Mouse (Mus musculus): ENCODE results near the gene Vamp8. TPM values are rescaled to one million over a fixed set of nuclear protein-coding genes. Genes with fewer than 3 reads are reported as not detected.

The Vamp8 gene
- polyA plus RNA-seq, 1 experiment, result 25.6 TPM

DNA sequence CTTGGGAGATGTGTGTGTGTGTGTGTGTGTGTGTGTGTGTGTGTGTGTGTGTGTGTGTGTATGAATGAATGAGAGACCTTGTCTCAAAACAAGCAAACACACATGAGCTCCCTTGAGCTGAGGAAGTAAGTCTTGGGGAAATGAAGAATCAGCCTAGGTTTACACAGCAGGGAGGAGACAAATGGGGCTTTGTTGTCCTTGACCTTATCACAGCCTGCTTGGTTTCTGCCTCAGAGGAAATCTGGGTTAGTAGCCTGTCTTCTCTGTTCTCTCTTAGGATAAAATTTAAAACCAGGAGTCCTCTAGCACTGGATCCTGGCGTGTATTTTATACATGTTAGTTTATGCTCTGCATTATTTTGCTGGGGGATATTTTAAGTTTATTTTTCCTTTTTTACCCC, 29.3 kb upstream of the Vamp8 start:
- Histone ChIP-seq H3K9me3 (replicated peaks; ENCODE audit: control insufficient read depth, insufficient read depth, low read length, poor library complexity, severe bottlenecking) (no peaks in the 10 kb centered on the region; the same call in 1 of the 2 replicates), H3K4me1 (ENCODE audit: control insufficient read depth, insufficient read depth, low read length) (no peaks in the 10 kb centered on the region), H3K36me3 (ENCODE audit: control insufficient read depth, insufficient read depth, low read length, poor library complexity, severe bottlenecking) (peaks cover 11% of the 10 kb centered on the region), H3K27ac (ENCODE audit: insufficient read depth, low read length) (no peak overlapping the region), H3K4me3 (ENCODE audit: low read depth, low read length) (no peak overlapping the region), H3K9ac (ENCODE audit: low read depth, poor library complexity, severe bottlenecking) (no peak overlapping the region), H3K27me3 (ENCODE audit: control insufficient read depth, insufficient read depth, low read length, poor library complexity, severe bottlenecking) (no peaks in the 10 kb centered on the region)
- TF ChIP-seq POLR2A (IDR thresholded peaks at IDR 0.05; ENCODE audit: insufficient read depth, low read length), result no peak

DNA sequence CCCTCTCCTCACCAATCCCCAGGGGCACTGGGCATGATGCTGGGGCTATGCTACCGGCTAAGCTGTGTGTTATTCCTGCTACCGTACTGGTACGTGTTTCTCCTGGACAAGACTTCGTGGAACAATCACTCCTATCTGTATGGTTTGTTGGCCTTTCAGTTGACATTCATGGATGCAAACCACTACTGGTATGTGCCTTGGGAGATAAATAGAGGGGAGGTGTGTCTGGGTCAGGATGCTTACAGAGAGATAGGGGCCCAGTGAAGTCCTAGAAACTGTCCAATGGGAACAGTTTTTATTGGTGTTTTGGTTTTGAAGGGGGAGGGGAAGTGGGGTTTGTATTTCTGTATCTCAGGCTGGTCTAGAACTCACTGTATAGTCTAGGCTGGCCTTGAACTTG, 27.8 kb upstream of the Vamp8 start:
- Histone ChIP-seq H3K9me3 (replicated peaks; ENCODE audit: control insufficient read depth, insufficient read depth, low read length, poor library complexity, severe bottlenecking) (no peaks in the 10 kb centered on the region), H3K4me3 (ENCODE audit: low read depth, low read length) (no peak overlapping the region), H3K9ac (ENCODE audit: low read depth, poor library complexity, severe bottlenecking) (no peak overlapping the region), H3K4me1 (ENCODE audit: control insufficient read depth, insufficient read depth, low read length) (no peaks in the 10 kb centered on the region), H3K36me3 (ENCODE audit: control insufficient read depth, insufficient read depth, low read length, poor library complexity, severe bottlenecking) (peaks cover 2% of the 10 kb centered on the region; the same call in 1 of the 2 replicates), H3K27ac (ENCODE audit: insufficient read depth, low read length) (no peak overlapping the region), H3K27me3 (ENCODE audit: control insufficient read depth, insufficient read depth, low read length, poor library complexity, severe bottlenecking) (no peaks in the 10 kb centered on the region)
- TF ChIP-seq POLR2A (IDR thresholded peaks at IDR 0.05; ENCODE audit: insufficient read depth, low read length), result no peak
- no peak for TF ChIP-seq EP300 (IDR thresholded peaks at IDR 0.05; ENCODE audit: insufficient read depth, low read depth, low read length)
- TF ChIP-seq CTCF (IDR thresholded peaks at IDR 0.05; ENCODE audit: low read depth, low read length), result no peak

DNA sequence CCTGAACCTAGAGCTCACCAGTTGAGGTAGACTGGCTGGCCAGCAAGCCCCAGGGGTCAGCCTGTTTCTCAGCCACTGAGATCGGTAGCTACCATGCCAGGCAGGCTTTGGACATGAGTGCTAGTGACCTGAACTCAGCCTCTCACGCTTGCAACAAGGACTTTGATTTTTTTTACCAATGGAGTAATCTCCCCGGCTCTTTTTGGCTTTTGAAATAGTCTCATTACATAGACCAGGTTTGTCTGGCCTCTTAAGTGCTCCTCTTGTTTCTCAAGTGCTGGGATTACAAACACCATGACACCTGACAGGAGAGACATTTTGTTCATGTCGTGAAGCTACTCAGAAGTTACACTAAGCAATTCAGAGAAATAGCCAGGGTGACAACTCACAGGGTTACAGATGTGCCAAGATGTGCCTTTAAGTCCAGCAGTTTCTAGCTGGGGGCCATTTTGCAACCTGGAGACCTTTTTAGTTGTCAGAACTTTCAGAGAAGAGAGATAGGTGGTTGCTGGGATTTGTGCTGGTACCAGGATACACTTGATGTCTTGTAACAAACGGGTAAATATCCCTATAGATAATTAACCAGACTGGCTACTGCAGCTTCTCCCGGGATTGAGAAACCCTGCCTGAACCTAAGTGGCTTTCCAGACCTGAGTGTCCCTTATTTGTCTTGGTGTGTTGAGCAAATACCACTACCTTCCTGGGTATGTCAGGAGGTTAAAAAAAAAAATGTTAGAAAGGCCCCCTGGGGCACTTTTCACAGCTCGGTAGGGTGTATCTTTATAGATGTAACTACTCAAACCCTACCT, 25.7 kb upstream of the Vamp8 start:
- TF ChIP-seq POLR2A (IDR thresholded peaks at IDR 0.05; ENCODE audit: insufficient read depth, low read length) (no peak), CTCF (IDR thresholded peaks at IDR 0.05; ENCODE audit: low read depth, low read length) (no peak), EP300 (IDR thresholded peaks at IDR 0.05; ENCODE audit: insufficient read depth, low read depth, low read length) (no peak)
- H3K27me3 ChIP-seq (ENCODE audit: control insufficient read depth, insufficient read depth, low read length, poor library complexity, severe bottlenecking), result no peaks in the 10 kb centered on the region

DNA sequence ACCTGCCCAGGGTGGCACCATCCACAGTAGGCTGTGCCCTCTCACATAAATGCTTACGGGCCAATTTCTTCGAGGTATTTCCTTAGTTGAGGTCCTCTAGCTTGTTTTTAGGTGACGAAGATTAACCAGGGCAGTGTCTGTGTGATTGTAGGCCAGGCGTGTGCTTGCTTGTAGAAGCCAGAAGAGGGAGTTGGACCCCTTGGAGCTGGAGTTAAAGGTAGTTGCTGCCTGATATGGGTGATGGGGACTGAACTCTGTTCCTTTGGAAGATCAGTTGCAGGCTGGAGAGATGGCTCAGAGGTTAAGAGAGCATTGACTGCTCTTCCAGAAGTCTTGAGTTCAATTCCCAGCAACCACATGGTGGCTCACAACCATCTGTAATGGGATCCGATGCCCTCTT, 24.7 kb upstream of the Vamp8 start:
- no peak overlapping the region for H3K27ac ChIP-seq (ENCODE audit: insufficient read depth, low read length)
- H3K36me3 ChIP-seq (ENCODE audit: control insufficient read depth, insufficient read depth, low read length, poor library complexity, severe bottlenecking), result peaks cover 2% of the 10 kb centered on the region; the same call in 1 of the 2 replicates
- peak overlapping the region; percentile 45 for H3K9ac ChIP-seq (ENCODE audit: low read depth, poor library complexity, severe bottlenecking)
- H3K9me3 ChIP-seq (replicated peaks; ENCODE audit: control insufficient read depth, insufficient read depth, low read length, poor library complexity, severe bottlenecking), result no peaks in the 10 kb centered on the region
- peak overlapping the region; percentile 47 for H3K4me3 ChIP-seq (ENCODE audit: low read depth, low read length)
- TF ChIP-seq POLR2A (IDR thresholded peaks at IDR 0.05; ENCODE audit: insufficient read depth, low read length) (no peak), CTCF (IDR thresholded peaks at IDR 0.05; ENCODE audit: low read depth, low read length) (no peak), EP300 (IDR thresholded peaks at IDR 0.05; ENCODE audit: insufficient read depth, low read depth, low read length) (no peak)
- no peaks in the 10 kb centered on the region for H3K4me1 ChIP-seq (ENCODE audit: control insufficient read depth, insufficient read depth, low read length)
- H3K27me3 ChIP-seq (ENCODE audit: control insufficient read depth, insufficient read depth, low read length, poor library complexity, severe bottlenecking), result no peaks in the 10 kb centered on the region

More for the DNA sequence above, 25.7 kb upstream of the Vamp8 start:
- no peak overlapping the region for H3K27ac ChIP-seq (ENCODE audit: insufficient read depth, low read length)
- no peaks in the 10 kb centered on the region for H3K4me1 ChIP-seq (ENCODE audit: control insufficient read depth, insufficient read depth, low read length)
- H3K36me3 ChIP-seq (ENCODE audit: control insufficient read depth, insufficient read depth, low read length, poor library complexity, severe bottlenecking), result peaks cover 2% of the 10 kb centered on the region; the same call in 1 of the 2 replicates
- H3K4me3 ChIP-seq (ENCODE audit: low read depth, low read length), result no peak overlapping the region
- H3K9me3 ChIP-seq (replicated peaks; ENCODE audit: control insufficient read depth, insufficient read depth, low read length, poor library complexity, severe bottlenecking), result no peaks in the 10 kb centered on the region
- H3K9ac ChIP-seq (ENCODE audit: low read depth, poor library complexity, severe bottlenecking), result no peak overlapping the region

DNA sequence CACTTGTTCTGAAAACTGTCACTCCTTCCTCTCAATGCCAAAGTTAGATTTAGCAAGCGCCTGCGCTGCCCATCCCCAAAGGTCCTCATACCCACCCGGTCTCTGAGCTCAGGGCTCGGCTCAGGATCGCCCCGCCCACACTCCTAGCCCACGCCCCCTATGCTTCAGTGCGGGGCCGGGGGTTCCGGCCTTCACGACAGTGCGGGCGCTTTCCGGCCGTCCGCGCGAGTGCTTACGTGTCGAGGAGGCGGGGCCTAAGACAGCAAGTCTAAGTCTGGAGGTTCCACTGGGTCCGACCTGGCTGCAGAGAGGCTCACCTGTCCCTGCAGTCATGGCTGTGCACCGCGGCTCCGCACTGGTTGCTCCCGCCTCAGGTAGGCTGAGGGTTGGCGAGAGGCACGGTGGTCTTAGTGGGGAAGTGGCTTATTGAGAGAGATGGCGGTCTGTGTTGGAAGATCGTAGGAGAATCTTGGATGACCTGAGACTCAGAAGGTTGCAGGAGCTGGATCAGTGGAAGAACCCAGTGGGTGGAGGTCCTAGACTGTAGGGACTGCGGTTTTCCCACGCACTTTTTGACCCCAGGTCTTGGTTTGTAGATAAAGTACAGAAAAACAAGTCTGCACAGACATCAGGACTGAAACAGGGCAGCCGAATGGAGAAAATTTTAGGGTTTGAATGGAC, 23.7 kb upstream of the Vamp8 start, which contains the start of gene Ggcx:
Gene Ggcx, plus strand, starts transcription at position 233 of the 681 bp plus-strand sequence.
- TF ChIP-seq CTCF (IDR thresholded peaks at IDR 0.05; ENCODE audit: low read depth, low read length) (no peak), EP300 (IDR thresholded peaks at IDR 0.05; ENCODE audit: insufficient read depth, low read depth, low read length) (no peak), POLR2A (IDR thresholded peaks at IDR 0.05; ENCODE audit: insufficient read depth, low read length) (peak; percentile 94)
- no peaks in the 10 kb centered on the region for H3K9me3 ChIP-seq (replicated peaks; ENCODE audit: control insufficient read depth, insufficient read depth, low read length, poor library complexity, severe bottlenecking)
- H3K36me3 ChIP-seq (ENCODE audit: control insufficient read depth, insufficient read depth, low read length, poor library complexity, severe bottlenecking), result 0 out of 2 replicates have a peak, but pooled peaks cover 2% of the 10 kb centered on the region
- H3K27me3 ChIP-seq (ENCODE audit: control insufficient read depth, insufficient read depth, low read length, poor library complexity, severe bottlenecking), result no peaks in the 10 kb centered on the region
- peak within 1 kb of the TSS; percentile 87 for H3K4me3 ChIP-seq (ENCODE audit: low read depth, low read length)
- H3K9ac ChIP-seq (ENCODE audit: low read depth, poor library complexity, severe bottlenecking), result peak within 1 kb of the TSS; percentile 45
- no peak within 1 kb of the TSS for H3K27ac ChIP-seq (ENCODE audit: insufficient read depth, low read length)
- no peaks in the 10 kb centered on the region for H3K4me1 ChIP-seq (ENCODE audit: control insufficient read depth, insufficient read depth, low read length)

DNA sequence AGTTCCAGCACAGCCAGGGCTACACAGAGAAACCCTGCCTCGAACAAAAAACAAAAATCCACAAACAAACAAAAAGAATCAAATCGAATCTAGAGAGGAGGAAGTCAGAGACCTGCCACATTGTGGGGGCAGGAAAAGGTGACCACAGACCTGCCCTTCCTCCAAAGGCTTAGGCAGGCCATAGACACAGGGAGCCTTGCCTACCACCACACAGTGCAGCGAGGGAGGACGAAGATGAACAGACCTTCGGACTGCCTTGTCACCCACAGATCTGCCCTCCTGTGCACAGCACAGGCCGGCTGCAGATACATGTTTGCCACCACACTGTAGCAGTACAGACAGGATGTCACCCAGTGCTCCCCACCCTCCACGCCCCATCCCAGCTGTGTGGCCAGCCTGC, 20.0 kb upstream of the Vamp8 start:
- H3K9me3 ChIP-seq (replicated peaks; ENCODE audit: control insufficient read depth, insufficient read depth, low read length, poor library complexity, severe bottlenecking), result no peaks in the 10 kb centered on the region
- no peaks in the 10 kb centered on the region for H3K4me1 ChIP-seq (ENCODE audit: control insufficient read depth, insufficient read depth, low read length)
- no peaks in the 10 kb centered on the region for H3K27me3 ChIP-seq (ENCODE audit: control insufficient read depth, insufficient read depth, low read length, poor library complexity, severe bottlenecking)
- TF ChIP-seq POLR2A (IDR thresholded peaks at IDR 0.05; ENCODE audit: insufficient read depth, low read length) (no peak), CTCF (IDR thresholded peaks at IDR 0.05; ENCODE audit: low read depth, low read length) (no peak), EP300 (IDR thresholded peaks at IDR 0.05; ENCODE audit: insufficient read depth, low read depth, low read length) (no peak)
- no peaks in the 10 kb centered on the region for H3K36me3 ChIP-seq (ENCODE audit: control insufficient read depth, insufficient read depth, low read length, poor library complexity, severe bottlenecking)
- no peak overlapping the region for H3K4me3 ChIP-seq (ENCODE audit: low read depth, low read length)
- no peak overlapping the region for H3K27ac ChIP-seq (ENCODE audit: insufficient read depth, low read length)
- H3K9ac ChIP-seq (ENCODE audit: low read depth, poor library complexity, severe bottlenecking), result no peak overlapping the region

Data from ES-Bruce4 (cell line).